Mouse (Mus musculus): Measurements from ENCODE around the gene Il10rb.

GRCm38 (mm10) chr16:91356760-91357525 lies 49.0 kb upstream of the Il10rb start:
- no peak for TF ChIP-seq POLR2A (IDR thresholded peaks at IDR 0.05; ENCODE audit: insufficient read length, low read depth)
- no peak for TF ChIP-seq REST (IDR thresholded peaks at IDR 0.05; ENCODE audit: insufficient read depth, insufficient read length)
- TF ChIP-seq MYOG (IDR thresholded peaks at IDR 0.05; ENCODE audit: control insufficient read depth in 1 of 3, insufficient read depth in 1 of 3, insufficient read length in 2 of 3, low read depth in 2 of 3) = no peak
- TF ChIP-seq MYOD1 (IDR thresholded peaks at IDR 0.05; ENCODE audit: control insufficient read depth in 1 of 3, insufficient read length in 2 of 3, low read depth in 2 of 3) = no peak
- no peak for TF ChIP-seq TCF12 (IDR thresholded peaks at IDR 0.05; ENCODE audit: insufficient read depth, poor library complexity, severe bottlenecking)
- TF ChIP-seq E2F4 (IDR thresholded peaks at IDR 0.05; ENCODE audit: insufficient read depth) = no peak
- no peak for TF ChIP-seq MAX (IDR thresholded peaks at IDR 0.05; ENCODE audit: low read depth)
- no peak for TF ChIP-seq POLR2AphosphoS2 (IDR thresholded peaks at IDR 0.05; ENCODE audit: insufficient read length, low read depth)
- TF ChIP-seq USF1 (IDR thresholded peaks at IDR 0.05; ENCODE audit: low read depth) = no peak
- TF ChIP-seq TCF3 (IDR thresholded peaks at IDR 0.05; ENCODE audit: insufficient read length, low read depth) = no peak
- TF ChIP-seq SRF (IDR thresholded peaks at IDR 0.05; ENCODE audit: control insufficient read depth, insufficient read length, low read depth) = no peak
